Mouse (Mus musculus) liver, postnatal 0 days (tissue): ENCODE results near the gene Sae1. TPM values are rescaled to one million over a fixed set of nuclear protein-coding genes. Genes with fewer than 3 reads are reported as not detected.

Experiments
- ATAC-seq: fragments of 200-750 bp; cut with Nextera tagmentation; 2 replicates; pipeline ENCODE4 v1.8.0; 2017; ENCODE audit warnings: mild to moderate bottlenecking, moderate library complexity
- DNase-seq: peaks from one replicate; pipeline ENCODE4 v3.0.0-alpha.2; 2016
- H3K27ac ChIP-seq: fragments of 300-500 bp; sonication (generic); 2 replicates; pipeline ENCODE4 v1.5.1; 2014; ENCODE audit warnings: antibody characterized with exemption, moderate library complexity, mild to moderate bottlenecking, low read depth
- H3K27me3 ChIP-seq: fragments of 300-500 bp; sonication (generic); 2 replicates; pipeline ENCODE4 v1.6.1; 2014; ENCODE audit warnings: low read length, control low read depth, mixed read lengths; ENCODE audit not compliant: insufficient read depth
- H3K36me3 ChIP-seq: fragments of 300-500 bp; sonication (generic); replicated peaks from 2 replicates; pipeline ENCODE4 v1.6.1; 2014; ENCODE audit warnings: mild to moderate bottlenecking, control low read depth, low read length, moderate library complexity, mixed read lengths; ENCODE audit not compliant: insufficient read depth
- H3K4me1 ChIP-seq: fragments of 300-500 bp; sonication (generic); 2 replicates; pipeline ENCODE4 v1.6.1; 2014; ENCODE audit warnings: antibody characterized with exemption, mild to moderate bottlenecking, control low read depth; ENCODE audit not compliant: insufficient read depth
- H3K4me2 ChIP-seq: fragments of 300-500 bp; sonication (generic); 2 replicates; pipeline ENCODE4 v1.6.1; 2014; ENCODE audit warnings: low read depth, mild to moderate bottlenecking, low read length, moderate library complexity, mixed read lengths
- H3K4me3 ChIP-seq: fragments of 300-500 bp; sonication (generic); 2 replicates; pipeline ENCODE4 v1.5.1; 2014; ENCODE audit warnings: low read depth, low read length
- H3K9ac ChIP-seq: fragments of 300-500 bp; sonication (generic); replicated peaks from 2 replicates; pipeline ENCODE4 v1.6.1; 2014; ENCODE audit warnings: mild to moderate bottlenecking, moderate library complexity
- H3K9me3 ChIP-seq: fragments of 300-500 bp; sonication (generic); 2 replicates; pipeline ENCODE4 v1.6.1; 2016; ENCODE audit warnings: mild to moderate bottlenecking, control low read depth, low read length, mixed read lengths
- CTCF ChIP-seq: sonication (generic); IDR thresholded peaks from 2 replicates; pipeline ENCODE4 v1.5.1; 2016; ENCODE audit warnings: antibody characterized with exemption, low read depth
- EP300 ChIP-seq: IDR thresholded peaks from 2 replicates; pipeline ENCODE4 v1.6.1; 2016; ENCODE audit warnings: antibody characterized with exemption, low read depth, mild to moderate bottlenecking
- WGBS: fragments of 180-500 bp; shearing (Covaris S2); extraction: QIAGEN DNeasy Blood & Tissue Kit; methylation state at CpG from one replicate; pipeline ENCODE4 v1.1.7; 2014; ENCODE audit not compliant: insufficient replicate concordance; 5-methylcytosine and 5-hydroxymethylcytosine counted together
- polyA plus RNA-seq: library from polyadenylated mRNA; unstranded; fragments of >200 nt; fragmentation: Nextera tagmentation; extraction: Ambion mirVana; gene quantifications from 2 replicates; pipeline ENCODE4 v1.2.1, GENCODE M21; 2015

The Sae1 gene
- polyA plus RNA-seq, 1 experiment from 2014 or later = 51.9 TPM

- ATAC-seq = no peak
- H3K4me3 ChIP-seq = no peak overlapping the region
- no peaks in the 10 kb centered on the region for H3K9me3 ChIP-seq
- WGBS = 91% methylated on average over 12 of the region's 13 CpGs
- H3K27me3 ChIP-seq = no peaks in the 10 kb centered on the region
- H3K36me3 ChIP-seq = peaks cover 52% of the 10 kb centered on the region
- TF ChIP-seq CTCF (no peak), EP300 (no peak)
- H3K4me1 ChIP-seq = peaks cover 11% of the 10 kb centered on the region
- no peak for DNase-seq
- H3K4me2 ChIP-seq = no peak overlapping the region
- no peak overlapping the region for H3K9ac ChIP-seq
- no peak overlapping the region for H3K27ac ChIP-seq
Measured at GRCm38 (mm10) chr7:16282334-16282733, 105.3 kb downstream of the Sae1 start.

GRCm38 (mm10) chr7:16280721-16281120 lies 106.9 kb downstream of the Sae1 start:
- DNase-seq (no peak), ATAC-seq (no peak)
- Histone ChIP-seq H3K9me3 (no peaks in the 10 kb centered on the region), H3K9ac (no peak overlapping the region), H3K36me3 (peaks cover 66% of the 10 kb centered on the region), H3K4me1 (peaks cover 17% of the 10 kb centered on the region), H3K4me3 (no peak overlapping the region), H3K4me2 (no peak overlapping the region), H3K27ac (no peak overlapping the region), H3K27me3 (no peaks in the 10 kb centered on the region)
- WGBS = 80% methylated on average over 11 of the region's 11 CpGs
- TF ChIP-seq CTCF (no peak), EP300 (no peak)

DNA sequence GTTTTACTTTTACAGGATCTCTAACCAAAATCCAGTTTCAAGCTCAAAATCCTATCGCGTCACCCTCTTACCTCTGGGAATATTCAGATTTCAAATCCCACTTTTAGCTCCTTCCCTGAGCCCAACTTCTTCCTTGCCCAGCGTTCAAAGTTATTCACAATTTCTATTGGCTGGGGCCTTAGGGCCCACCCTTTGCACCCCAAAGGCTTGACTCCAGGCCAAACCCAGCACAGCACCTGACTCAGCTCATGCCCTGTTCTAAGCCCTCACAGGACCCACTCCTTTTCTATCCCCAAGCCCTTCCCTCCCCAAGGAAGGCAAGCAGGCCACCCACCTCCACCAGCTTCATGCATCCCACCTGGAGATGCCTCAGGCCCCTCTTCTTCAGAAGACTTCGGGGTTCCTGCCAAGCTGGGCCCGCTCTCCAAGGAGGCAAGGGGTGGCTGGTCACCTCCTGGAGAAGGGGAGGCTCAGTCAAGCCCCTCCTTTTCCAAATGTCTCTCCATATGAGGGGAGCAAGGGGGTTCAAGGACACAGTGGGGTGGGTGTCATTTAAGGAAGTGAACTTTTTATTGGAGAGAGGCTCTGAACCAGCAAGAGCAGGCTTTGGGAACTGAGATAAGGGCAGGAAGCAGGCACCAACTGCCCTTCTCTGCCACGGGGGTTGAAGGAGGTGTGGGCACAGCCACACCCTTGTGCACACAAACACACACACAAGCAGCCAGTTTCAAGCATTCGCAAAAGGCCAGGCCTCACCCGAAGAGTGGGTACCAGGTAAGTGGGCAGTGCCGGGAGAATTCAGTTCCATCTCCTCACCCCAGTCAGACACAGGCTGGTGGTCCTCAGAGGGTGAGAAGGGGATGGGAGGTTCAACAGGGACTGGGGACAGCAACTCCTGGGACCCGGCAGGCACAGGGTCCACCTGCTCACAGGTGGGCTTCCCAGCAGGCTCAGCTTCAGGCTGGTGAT lies 112.4 kb downstream of the Sae1 start:
- peak overlapping the region; percentile 85; the same call in 1 of the 2 replicates for H3K4me3 ChIP-seq
- peaks cover 26% of the 10 kb centered on the region for H3K36me3 ChIP-seq
- TF ChIP-seq EP300 (peak; percentile 62; the same call in 1 of the 2 replicates), CTCF (no peak)
- no peaks in the 10 kb centered on the region for H3K9me3 ChIP-seq
- peak overlapping the region; percentile 98 for H3K27ac ChIP-seq
- peaks cover 40% of the 10 kb centered on the region for H3K4me1 ChIP-seq
- 0 out of 2 replicates have a peak, but pooled peaks have one; percentile 7 for ATAC-seq
- peak overlapping the region; percentile 99 for H3K4me2 ChIP-seq
- WGBS = 50% methylated on average over 10 of the region's 10 CpGs
- H3K9ac ChIP-seq = peak overlapping the region; percentile 82
- H3K27me3 ChIP-seq = no peaks in the 10 kb centered on the region
- no peak for DNase-seq

DNA sequence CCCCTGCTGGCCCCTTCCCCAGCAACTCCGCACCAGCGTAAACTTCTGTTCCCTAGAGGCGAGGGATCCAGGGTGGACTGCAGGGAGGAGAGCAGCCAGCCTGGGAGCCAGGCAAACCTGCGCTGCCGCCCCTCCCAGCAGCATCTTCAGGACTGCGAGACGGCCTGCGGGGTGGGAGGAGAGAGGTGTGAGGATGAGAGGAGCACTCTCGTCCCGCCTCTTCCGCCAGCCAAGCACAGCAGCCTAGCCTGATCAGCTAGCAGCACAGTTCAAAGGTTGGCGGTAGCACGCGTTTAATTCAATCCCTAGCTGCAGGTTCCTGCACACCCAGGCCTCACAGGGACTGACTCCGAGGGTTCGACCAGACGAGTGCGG lies 113.9 kb downstream of the Sae1 start:
- H3K9me3 ChIP-seq = no peaks in the 10 kb centered on the region
- peak overlapping the region; percentile 98 for H3K27ac ChIP-seq
- peak overlapping the region; percentile 99 for H3K4me2 ChIP-seq
- DNase-seq (peak; percentile 84), ATAC-seq (peak; percentile 78)
- H3K4me1 ChIP-seq = peaks cover 40% of the 10 kb centered on the region
- TF ChIP-seq EP300 (no peak; the same call in 1 of the 2 replicates), CTCF (no peak)
- under 1% methylated on average over 18 of the region's 18 CpGs for WGBS
- peaks cover 21% of the 10 kb centered on the region for H3K36me3 ChIP-seq
- H3K4me3 ChIP-seq = peak overlapping the region; percentile 85
- H3K9ac ChIP-seq = peak overlapping the region; percentile 82
- H3K27me3 ChIP-seq = no peaks in the 10 kb centered on the region

GRCm38 (mm10) chr7:16273081-16273765 lies 114.4 kb downstream of the Sae1 start, which contains the start of gene Inafm1:
Gene Inafm1, minus strand, starts transcription at chr7:16273617.
- H3K4me1 ChIP-seq = peaks cover 40% of the 10 kb centered on the region
- 2% methylated on average over 47 of the region's 49 CpGs for WGBS
- peak within 1 kb of the TSS; percentile 98 for H3K27ac ChIP-seq
- H3K27me3 ChIP-seq = no peaks in the 10 kb centered on the region
- peak within 1 kb of the TSS; percentile 82 for H3K9ac ChIP-seq
- ATAC-seq (peak; percentile 79), DNase-seq (peak; percentile 93)
- H3K4me3 ChIP-seq = peak within 1 kb of the TSS; percentile 85
- peaks cover 17% of the 10 kb centered on the region for H3K36me3 ChIP-seq
- TF ChIP-seq EP300 (no peak; the same call in 1 of the 2 replicates), CTCF (no peak)
- peak within 1 kb of the TSS; percentile 99 for H3K4me2 ChIP-seq
- no peaks in the 10 kb centered on the region for H3K9me3 ChIP-seq

DNA sequence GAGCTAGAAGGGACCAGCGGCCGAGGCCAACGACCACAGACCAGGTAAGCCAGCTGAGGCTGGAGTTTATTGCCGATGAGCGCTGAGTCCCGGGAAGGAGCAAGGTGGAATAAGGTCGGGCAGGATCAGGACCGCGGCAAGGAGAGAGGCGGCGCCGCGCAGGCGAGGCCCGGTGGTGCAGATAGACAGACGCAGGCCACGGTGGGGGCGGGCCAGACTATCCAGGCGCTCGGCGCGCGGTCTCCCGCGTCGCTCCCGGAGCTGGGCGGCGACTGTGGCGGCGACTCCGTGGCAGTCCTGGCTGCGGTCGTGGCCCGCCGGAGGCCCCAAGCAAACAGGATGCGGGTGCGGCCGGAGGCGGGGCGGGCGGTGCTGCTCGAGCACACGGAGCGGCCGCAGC lies 114.9 kb downstream of the Sae1 start:
- Histone ChIP-seq H3K9me3 (no peaks in the 10 kb centered on the region), H3K4me2 (peak overlapping the region; percentile 99), H3K9ac (peak overlapping the region; percentile 82), H3K27ac (peak overlapping the region; percentile 98), H3K27me3 (no peaks in the 10 kb centered on the region), H3K4me3 (peak overlapping the region; percentile 85), H3K4me1 (peaks cover 40% of the 10 kb centered on the region), H3K36me3 (peaks cover 16% of the 10 kb centered on the region)
- TF ChIP-seq EP300 (no peak), CTCF (peak; percentile 47)
- WGBS = 4% methylated on average over 34 of the region's 46 CpGs
- peak; percentile 76 for ATAC-seq
- DNase-seq = peak; percentile 89
